Mouse (Mus musculus): ENCODE data around the gene Nup153.

Nup153 gene

DNA sequence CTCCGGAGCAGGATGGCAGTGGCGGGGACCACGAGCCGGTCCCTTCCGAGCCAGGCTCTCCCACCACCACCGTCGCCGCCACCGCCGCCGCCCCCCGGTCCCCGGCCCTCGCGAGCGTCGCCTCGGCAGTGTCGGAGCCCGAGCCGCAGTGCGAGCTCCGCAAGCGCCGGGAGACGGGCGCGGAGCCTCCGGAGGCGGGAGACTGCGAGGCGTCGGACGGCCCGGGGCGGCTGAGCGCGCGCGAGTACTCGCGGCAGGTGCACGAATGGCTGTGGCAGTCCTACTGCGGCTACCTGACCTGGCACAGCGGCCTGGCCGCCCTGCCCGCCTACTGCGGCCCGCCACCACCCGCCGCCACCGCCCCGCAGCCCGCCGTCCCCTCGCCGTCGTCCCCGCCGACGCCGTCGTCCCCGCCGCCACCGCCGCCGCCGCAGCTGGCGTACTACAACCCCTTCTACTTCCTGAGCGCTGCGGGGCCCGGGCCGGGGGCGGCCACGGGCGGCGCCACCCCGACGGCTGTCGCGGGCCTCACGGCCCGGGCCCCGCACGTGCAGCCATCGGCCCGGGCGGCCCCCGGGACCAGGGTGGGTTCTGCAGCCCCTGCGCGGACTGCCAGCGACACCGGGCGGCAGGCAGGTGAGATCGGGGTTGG, 58.0 kb downstream of the Nup153 start:
- peak; percentile 13 for DNase-seq (ENCODE audit: low read depth, low spot score)

GRCm38 (mm10) chr13:46669048-46669619, 58.6 kb downstream of the Nup153 start, which contains the start of gene Fam8a1:
Gene Fam8a1 (plus strand): TSS chr13:46669522.
- peak; percentile 91 for DNase-seq (ENCODE audit: low read depth, low spot score)

GRCm38 (mm10) chr13:46663461-46663964, 64.2 kb downstream of the Nup153 start:
- peak; percentile 37 for DNase-seq (ENCODE audit: low read depth, low spot score)

- no peak for DNase-seq (ENCODE audit: low read depth, low spot score)
Observed at GRCm38 (mm10) chr13:46659211-46659610, 68.5 kb downstream of the Nup153 start.

- no peak for DNase-seq (ENCODE audit: low read depth, low spot score)
Observed at GRCm38 (mm10) chr13:46654566-46654965, 73.2 kb downstream of the Nup153 start.

DNA sequence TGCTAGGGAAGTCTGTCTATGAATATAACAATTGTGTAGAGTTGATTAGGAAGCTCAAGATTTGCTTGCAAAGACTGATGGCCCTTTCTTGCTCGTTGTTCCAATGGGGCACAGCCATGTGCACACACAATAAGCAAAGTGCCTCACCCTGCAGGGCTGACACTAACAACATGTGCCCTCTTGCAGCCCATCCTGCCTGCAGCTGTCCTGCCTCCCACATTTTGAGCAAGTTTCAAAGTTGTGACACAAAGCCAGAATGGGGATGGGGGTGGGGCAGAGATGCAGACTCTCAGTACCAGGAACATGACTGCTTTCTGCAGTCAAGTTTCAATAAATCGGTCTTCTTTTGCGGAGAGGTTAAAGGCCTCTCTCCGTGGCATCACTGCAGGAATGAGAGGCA, 74.1 kb downstream of the Nup153 start:
- no peak for DNase-seq (ENCODE audit: low read depth, low spot score)

GRCm38 (mm10) chr13:46652671-46653070, 75.1 kb downstream of the Nup153 start:
- DNase-seq (ENCODE audit: low read depth, low spot score), result no peak

DNA sequence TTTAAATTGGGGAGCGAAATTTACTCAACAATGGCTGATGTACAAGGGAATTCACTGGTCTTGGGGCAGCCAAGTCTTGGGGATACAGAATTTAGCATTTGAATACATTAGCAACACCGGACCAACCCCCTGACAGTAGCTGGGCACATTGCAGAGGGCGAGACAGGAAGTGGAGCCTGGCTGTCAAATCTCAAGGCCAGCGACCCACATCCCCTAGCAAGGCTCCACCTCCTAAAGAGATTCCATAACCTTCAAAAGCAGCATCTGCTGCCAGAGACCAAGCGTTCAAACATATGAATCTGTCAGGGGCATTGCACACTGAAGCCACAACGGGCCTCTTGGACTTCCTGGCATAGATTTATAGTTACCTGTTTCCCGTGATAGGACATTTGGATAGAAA, 75.9 kb downstream of the Nup153 start:
- DNase-seq (ENCODE audit: low read depth, low spot score), result no peak

- no peak for DNase-seq (ENCODE audit: low read depth, low spot score)
Observed at GRCm38 (mm10) chr13:46645476-46645875, 82.3 kb downstream of the Nup153 start.

DNA sequence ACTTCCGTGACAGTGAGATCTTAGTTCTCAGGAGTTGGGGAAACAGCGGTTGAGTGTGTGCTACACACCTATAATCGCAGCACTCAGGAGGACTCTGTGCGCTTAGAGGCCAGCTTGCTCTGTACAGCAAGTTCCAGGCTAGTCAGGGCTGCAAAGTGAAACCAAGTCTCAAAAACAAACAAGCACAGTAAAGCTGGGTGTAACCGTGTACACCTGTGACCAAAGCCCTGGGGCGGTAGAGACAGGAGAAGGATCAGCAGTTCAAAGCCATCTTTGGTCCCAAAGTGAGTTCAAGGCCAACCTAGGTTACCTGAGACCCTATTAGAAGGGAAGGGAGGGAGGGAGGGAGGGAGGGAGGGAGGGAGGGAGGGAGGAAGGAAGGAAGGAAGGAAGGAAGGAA, 83.6 kb downstream of the Nup153 start:
- no peak for DNase-seq (ENCODE audit: low read depth, low spot score)

GRCm38 (mm10) chr13:46642318-46642717, 85.4 kb downstream of the Nup153 start:
- no peak for DNase-seq (ENCODE audit: low read depth, low spot score)

DNA sequence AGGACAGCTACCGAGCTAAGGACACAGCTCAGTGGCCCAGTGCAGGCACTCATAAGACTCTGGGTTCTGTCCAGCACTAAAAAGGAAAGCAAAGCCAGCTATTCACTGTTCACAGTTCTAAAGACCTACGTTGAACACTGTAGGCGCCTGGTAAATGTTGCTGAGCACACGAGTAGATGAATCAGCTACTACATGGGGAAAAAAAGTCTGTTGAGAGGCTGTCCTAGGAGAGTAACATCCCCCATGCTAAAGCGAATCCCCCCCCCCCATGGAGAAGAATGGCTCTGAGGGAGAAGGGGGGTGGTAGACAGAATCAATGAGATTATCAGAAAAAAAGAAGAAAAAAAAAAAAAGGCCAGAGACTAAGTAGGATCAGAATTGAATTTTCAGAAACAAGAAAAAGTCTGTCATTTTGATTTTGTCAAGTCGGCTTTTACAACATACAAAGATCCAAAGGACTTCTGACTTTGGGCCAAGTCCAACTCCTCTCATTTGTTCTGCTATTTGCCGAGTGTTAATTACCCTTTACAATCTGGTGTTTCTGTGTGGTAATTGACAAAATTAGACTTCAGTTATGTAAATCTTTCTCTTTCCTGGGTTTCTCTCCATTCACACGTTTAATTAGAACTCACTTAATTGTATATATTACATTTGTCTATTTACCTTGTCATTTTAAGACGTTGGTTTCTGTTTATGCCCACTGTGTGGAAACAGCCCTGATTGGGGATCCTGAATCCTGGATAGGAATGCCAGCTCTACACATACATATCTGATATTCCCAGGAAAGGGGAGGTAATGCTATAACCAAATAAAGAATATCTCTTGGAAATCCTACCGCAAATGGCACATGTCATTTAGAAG, 86.9 kb downstream of the Nup153 start:
- no peak for DNase-seq (ENCODE audit: low read depth, low spot score)

GRCm38 (mm10) chr13:46634133-46634488, 93.6 kb downstream of the Nup153 start:
- DNase-seq (ENCODE audit: low read depth, low spot score), result no peak

DNA sequence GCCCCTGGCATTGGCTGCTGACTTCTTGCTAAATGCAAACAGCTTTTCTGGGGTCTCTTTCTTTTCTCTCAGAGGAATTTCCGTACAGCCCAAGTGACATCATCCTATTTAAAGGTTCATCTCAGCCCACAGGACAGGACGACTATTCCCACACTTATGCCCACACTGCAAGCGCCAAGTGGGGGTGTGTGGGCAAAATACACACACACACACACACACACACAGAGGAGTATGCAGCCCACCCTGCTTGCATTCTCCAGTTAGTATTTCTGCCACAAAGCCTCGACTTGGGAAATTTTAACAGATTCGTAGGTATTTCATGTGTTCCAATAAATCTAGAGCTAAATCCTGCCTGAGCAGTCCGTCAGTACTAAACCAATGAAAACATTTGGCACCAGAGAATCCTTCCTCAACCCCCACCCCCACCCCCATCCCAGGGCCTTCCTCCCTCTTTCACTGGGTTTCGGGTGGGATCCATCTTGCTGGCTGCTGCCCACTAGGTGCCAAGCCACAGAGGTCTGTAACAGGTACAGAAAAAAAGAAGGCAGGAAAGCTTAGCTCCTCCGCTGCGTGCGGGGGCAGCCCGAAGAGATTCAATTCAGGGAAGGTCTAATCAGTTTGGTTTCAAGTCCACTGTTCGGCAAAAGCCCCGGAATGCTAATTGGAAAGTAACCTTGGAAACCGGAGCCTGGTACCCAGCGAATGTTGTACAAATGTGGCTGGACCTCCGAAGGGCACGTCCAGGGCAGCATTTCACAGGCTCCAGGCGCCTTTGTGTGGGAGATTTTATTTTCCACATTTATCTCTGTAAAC, 94.2 kb downstream of the Nup153 start:
- DNase-seq (ENCODE audit: low read depth, low spot score), result no peak

DNA sequence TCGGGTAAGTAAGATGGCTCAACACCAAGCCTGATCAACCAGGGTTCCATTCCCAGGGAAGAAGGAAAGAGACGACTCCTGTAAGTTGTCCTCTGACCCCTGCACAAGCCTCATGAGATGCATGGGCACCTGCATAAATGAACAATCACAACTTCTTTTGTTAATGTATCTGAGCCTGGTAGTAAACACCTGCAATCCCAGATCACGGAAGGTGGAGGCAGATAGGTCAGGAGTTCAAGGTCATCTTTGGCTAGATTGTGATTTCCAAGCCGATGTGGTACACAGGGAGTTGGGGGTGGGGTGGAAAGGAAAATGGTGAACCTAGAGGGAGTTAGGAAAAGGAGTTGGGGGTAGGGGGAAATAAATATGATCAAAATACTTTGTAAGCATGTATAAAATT, 94.9 kb downstream of the Nup153 start:
- no peak for DNase-seq (ENCODE audit: low read depth, low spot score)
